Mouse (Mus musculus) kidney, postnatal 25 days (tissue): ENCODE results near the gene Rln1.

Source experiments
- DNase-seq, 2 experiments: peaks; one replicate each; pipeline ENCODE4 v3.0.0; 2021; ENCODE audit warnings: mixed read lengths in 2 of 2

Gene Rln1

DNA sequence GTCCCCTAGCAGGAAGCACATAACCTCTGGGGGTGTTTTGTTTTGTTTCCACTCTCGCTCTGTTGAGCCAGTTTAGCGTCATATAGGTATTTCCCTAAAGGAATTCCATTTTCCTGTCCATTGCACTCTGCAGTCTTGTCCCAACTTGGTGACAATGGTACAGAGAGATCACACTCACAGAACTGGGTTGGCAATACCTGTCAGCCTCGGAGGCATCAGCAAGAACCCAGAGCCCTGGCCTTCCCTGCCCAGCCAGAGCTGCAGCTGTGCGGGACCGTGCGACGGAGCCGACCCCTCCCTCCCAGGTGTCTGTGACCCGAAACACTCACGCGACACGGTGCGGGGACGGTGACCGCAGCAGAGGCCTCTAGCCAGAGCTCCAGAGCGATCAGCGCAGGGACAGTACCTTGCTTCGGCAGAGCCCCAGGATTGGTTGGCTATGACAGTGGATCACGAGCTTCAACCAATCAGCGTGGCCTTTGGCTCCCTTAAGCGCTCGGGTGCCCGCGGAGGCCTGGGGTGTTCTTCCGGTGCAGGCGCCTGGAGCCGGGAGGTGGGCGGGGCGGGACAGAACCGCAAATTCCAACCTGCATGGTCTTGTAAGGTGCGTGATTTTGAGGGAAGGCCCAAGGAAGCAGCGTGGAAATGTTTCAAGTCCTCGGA, 27.1 kb upstream of the Rln1 start:
- peak; percentile 94 to 98 for DNase-seq

DNA sequence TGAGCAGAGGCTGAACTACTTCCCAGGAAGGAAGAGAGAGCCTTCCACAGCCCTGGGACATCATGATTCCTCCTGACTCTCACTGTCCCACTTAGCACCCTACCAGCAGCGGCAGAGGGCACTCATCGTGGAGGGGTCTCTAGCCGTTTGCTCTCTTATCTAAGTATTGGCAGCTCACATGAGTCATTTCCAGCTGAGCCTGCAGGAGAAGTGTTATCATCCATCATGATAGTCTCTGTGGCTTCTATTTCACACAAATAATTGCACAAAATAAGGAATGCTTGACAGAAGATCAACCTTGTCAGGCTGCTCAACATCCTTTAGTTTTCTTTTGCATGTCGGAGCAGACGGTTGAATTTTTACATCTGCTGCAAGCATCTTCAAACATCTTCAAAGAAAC, 25.8 kb upstream of the Rln1 start:
- DNase-seq = no peak

DNA sequence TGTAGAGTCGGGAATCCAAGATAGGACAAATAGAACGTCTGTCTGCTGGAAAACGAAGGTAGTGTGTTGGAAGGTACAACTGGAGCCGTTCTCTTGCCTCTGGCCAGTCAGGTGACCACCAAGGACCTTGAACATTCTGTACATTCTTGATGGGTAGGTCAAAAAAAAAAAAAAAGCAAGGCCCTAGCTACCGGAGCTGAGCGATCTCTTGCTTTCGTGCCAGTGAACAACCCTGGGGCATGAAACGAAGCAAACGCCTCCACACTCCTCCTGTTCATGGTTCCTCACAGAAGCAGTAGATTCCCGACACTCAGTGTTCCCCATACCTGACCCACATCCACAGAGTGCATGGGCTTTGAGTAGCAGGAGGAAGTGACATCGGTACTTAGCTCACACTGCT, 21.8 kb upstream of the Rln1 start:
- peak; percentile 24 to 75 for DNase-seq

DNA sequence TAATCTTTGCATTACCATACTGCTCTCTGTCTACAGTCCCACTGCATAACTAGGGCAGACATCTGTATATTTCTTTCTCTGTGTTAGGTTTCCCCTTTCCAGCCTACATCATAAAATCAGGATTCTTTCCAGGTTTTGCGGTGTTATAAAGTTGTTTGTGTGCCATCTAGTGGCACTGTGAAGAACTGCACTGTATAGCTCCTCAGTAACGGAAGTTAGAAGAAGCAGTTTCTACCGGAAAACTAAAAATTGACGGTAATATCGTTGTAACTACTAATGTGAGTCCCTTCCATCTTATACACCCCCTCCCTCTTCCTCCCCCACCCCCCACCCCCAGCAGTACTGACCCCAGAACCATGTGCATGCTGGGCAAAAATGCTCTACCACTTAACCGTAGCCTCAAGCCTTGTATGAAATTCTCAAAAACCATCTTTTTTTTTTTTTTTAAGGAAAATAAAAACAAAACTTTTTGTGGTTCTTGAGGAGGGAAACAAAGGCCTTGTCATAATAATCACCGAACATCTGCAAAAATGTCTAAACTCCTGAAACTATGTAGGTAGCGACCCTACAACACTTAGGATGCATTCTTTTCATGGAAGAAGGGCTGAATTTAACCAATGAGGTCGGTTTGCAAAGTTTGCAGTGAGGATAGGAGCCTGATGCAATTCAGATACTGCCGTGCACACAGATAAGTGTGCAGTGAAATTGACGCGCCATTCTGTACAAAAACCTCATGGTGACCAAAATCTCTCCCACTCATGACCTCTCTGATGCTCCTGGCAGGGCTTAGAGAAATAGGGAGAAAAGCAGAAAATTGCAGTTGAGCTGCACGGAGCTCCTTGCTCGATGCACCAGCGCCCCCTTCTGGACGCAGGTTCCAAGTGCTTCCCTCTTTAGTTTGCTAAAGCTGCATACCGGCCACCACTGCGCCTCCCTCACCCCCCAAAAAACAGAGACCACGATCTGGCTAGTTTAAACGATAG, 20.7 kb upstream of the Rln1 start:
- peak; percentile 91 to 96 for DNase-seq

DNA sequence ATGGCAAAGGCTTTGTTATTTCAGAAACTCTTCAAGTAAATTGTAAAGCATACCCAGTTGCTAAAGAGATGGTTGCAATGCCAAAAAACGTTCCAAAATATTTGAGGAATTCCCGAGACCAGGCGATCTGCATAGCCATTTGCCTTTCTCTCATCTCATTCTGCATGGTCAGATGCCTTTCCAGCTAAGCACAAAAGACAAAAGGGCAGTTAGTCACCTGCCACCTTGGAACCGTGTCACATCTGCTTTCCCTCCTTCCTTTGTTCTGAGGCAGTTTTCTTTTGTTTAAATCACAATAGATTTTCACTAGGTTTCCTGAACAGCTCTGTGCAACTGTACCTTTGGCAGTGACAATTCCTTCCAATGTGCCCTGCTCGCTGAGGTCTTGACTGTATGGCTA, 16.5 kb upstream of the Rln1 start:
- DNase-seq = no peak

DNA sequence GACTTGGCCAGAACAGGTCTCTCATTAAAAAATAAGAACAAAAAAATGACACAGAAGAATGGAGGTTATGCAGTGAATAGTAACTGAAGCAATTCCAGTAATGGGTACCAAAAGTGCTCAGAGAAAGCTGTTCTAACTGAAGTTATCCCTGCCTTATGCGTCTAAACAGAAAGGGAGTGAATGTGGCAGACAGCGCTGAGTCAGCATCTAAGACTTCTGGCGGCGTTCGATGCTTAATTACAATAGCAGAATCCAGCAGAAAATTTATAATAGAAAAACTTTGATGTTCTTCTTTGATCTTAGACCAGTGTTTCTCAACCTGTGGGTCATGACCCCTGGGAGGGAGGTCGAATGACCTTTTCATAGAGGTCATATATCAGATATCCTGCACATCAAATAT, 11.2 kb upstream of the Rln1 start:
- no peak for DNase-seq

DNA sequence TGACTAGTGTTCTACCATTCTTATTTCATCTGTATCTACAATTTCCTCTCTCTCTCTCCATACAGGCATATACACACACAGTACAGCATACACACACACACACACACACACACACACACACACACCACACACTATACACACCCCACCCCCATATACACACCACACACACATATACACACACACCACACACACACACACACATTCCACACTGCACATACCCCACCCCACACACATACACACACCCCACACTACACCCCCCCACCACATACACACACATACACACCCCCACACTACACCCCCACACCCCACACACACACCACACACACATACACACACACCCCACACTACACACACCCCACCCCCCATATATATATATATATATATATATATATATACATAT, 10.4 kb upstream of the Rln1 start:
- DNase-seq = no peak

DNA sequence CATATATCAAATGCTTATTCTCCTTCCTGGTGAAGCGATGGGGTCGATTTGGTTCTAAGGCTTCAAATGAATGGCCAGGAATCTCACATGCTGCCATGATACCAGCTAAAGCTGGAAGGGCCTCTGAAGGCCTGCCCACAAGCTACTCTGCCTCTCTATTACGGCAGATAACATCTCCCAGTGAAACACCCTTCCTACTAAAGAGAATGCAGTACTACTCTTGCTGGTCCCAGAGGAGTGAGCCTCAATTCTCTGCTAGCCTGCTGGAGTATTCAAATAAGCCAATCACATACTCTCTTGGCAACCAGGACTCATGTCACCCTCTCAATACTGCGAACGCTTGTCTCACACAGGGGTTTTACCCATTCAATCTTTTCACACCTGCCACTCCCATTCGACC, 7.8 kb upstream of the Rln1 start:
- DNase-seq = no peak

DNA sequence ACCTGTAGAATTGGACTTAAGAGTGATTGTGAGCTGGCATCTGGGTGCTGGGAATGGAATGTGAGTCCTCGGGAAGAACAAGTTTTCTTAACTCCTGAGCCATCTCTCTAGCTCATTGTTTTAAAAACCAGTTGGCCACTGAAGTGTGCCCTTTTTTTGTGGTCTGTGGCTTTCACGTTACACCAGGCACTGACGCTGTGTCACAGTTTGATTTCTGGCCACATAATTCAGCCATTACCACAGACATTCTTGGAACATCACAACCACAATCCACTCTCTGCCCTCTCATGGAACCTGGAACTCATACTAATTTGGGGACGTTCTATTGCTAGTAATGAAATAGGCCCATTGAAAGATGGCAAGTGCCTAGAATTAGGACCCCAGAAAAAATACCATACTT, 6.6 kb upstream of the Rln1 start:
- no peak for DNase-seq

DNA sequence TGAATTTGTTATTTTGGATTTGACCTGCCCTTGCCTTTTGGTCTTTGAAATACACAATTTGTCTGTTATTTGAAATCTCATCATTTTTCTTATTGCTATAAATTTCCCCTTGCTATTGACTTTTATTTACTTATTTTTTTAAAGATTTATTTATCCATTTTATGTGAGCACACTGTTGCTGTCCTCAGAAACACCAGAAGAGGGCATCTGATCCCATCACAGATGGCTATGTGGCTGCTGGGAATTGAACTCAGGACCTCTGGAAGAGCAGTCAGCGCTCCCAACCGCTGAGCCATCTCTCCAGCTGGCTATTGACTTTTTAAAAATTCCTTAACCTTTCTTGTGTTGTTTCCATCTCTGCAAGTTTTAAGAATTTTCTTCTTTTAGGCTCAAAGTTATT, 2.2 kb upstream of the Rln1 start:
- no peak for DNase-seq

DNA sequence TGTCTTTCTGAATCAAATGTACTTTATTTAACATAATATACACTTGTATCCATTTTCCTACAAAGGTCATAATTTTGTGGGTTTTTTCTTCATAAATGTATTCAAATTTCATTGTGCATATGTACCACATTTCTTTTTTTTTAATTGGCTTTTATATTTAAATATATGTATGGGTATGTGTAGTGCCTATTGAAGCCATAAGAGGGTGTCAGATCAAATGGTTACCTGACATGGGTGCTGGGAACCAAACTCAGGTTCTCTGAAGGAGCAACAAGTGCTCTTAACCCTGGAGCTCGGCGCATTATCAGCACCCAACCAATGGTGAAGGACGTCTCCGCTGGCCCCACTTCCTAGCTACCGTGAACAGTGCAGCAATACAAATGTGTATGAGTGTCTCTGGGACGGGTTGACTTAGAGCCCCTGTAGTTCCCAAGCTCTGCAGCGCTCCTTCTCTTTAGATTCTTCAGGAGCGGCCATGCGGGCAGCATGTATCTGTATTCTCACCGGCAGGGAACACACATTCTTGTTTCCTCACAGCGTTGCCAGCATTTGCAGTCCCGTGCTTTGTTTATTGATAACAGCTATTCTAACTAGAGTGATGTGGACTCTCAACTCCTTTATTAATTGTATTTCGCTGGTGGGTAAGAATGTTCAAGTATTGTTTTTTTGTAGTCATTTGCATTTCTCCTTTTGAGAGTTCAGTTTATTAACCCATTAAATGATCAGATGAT, 7.5 kb downstream of the Rln1 start:
- no peak for DNase-seq

DNA sequence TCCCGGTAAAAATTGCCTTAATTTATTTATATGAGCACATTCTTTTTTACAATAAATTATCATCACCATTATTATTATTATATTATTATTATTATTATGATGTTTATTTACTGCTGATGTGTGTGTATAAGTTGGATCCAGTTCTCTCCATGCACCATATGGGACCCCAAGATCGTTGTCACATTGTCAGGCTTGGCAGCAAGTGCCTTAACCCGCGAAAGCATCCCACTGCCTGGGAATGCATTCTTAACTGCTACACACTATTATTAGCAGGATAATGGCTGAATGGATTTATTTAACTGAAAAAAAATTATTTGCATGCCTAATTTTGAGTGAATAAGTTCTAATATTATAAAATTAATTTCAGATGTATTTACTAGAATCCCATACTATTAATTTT, 8.1 kb downstream of the Rln1 start:
- DNase-seq = no peak

DNA sequence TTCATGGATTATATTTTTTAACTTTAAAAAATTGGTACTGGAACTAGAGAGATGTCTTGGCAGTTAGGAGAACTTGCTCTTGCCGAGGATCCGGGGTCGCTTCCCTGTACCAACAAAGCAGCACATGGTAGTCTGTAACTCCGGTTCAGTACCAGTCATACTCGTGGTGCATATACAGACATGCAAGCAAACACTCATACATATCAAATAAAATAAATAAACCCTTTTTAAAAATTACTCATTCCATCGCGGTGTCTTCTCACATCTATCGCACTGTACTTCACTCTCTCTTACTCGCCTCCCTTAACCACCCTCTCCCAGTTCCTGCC, 8.7 kb downstream of the Rln1 start:
- DNase-seq = no peak

DNA sequence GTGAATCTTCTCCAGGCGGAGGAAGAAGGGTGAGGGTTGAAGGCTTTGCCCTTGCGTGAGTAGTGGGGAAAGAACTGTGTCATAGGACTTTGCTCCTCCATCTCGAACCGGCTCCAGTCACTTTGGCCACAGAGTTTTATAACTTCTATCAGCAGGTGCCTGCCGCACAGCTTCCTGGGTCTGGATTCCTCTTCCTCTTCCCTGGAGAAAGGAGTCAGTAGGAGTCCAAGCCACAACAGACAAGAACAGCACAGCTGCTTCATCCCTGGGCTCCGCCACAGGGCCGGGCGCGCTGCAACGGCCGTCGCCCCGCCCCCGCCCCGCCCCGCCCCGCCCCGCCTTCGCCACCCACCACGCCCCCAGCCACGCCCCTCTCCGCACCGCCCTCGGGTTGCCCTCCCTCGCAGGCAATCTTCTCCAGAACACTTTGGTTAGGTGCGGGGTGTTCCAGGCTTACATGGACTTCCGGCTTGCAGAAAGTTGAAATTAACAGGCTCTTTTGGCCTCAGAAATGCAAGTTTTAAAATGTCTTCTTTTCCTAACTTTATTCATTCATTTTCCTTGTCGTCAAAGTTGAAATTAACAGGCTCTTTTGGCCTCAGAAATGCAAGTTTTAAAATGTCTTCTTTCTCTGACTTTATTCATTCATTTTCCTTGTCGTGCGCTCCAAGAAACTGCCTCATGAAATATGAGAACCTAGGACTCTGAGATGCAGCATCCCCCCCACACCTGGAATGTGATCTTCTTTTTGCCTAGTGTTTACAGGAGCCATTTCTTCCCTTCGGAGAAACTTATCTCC, 9.2 kb downstream of the Rln1 start, which contains the start of gene Insl6:
Insl6 (minus strand) TSS at position 304 of the 799 bp plus-strand sequence.
- peak; percentile 82 to 86 for DNase-seq

DNA sequence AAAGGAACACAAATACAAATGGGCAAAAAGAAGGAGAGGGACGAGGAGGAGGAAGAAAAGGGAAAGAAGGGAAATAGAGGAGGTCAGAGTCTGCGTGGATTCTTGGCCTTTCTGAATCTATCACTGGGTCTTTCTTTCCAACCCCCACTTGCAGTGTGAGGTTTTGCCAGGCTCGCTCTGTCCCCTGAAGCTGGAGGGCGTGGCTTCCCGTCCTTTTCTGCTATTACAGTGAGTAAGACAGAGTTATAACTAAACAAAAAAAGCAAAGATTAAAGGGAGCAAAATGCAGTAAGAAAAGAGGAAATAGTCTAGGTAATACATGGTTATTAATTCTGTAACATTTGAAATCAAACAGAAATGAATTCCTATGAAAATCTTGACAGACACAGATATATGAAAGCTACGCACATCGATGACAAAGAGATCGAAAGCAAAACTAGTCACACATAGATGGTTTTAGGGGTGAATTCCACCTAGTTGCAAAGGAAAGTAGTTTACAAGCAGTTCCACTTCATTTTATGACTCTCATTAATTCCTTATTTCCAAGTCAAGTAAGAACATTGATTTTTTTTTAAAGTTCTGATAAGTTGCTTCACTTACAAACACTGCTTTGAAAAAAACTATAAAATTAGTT, 10.9 kb downstream of the Rln1 start:
- DNase-seq = no peak

DNA sequence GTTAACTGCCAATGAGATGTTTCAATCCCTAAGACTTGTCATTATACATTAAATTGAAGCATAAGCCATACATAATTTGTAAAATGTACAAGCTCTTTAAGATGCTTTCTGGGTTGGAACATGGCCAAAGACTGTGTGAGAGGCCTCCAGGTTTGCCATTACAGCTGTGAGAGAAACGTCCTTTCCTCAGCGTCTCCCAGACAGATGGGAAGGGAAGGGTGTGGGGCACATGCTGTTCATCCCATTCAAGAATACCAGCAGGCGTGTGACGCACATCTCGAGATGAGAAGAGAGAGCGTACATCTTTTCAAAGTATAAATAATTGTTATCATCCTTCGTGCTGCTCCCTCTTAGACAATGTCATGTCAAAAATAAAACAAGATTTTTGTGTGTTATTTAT, 21.8 kb downstream of the Rln1 start:
- no peak for DNase-seq

DNA sequence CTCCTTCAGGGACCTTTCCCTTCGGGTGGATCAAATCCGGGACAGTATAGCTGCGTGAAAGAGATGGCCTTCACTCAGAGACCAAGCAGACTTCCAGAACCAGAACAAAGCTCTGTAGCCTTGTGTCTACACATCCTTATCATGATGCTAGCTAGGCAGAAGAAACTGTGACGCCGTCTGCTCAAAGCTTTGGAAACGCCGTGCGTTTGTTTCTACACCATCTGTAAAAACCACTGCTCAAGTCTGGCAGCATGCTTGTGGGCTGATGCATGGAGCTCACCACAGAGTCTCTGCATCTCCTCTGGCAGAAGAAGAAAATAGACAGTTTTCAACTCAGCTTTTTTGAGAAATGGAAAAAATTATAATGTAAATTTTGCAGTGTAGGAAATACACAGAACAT, 22.7 kb downstream of the Rln1 start:
- DNase-seq = no peak

DNA sequence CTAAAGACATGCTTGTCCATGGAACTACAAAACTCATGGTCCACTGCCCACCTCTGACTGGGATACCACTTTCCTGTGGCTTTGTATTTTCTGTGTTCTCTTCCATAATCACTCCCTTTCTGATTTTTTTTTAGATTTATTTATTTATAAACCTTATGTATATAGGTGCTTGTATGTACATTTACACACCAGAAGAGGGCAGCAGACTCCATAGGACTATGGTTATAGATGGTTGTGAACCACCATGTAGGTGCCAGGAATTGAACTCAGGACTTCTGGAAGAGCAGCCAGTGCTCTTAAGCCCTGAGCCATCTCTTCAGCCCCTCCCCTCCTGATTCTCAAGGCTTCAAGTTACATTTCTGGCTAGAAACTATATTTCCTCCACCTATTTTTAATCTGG, 25.6 kb downstream of the Rln1 start:
- DNase-seq = no peak

DNA sequence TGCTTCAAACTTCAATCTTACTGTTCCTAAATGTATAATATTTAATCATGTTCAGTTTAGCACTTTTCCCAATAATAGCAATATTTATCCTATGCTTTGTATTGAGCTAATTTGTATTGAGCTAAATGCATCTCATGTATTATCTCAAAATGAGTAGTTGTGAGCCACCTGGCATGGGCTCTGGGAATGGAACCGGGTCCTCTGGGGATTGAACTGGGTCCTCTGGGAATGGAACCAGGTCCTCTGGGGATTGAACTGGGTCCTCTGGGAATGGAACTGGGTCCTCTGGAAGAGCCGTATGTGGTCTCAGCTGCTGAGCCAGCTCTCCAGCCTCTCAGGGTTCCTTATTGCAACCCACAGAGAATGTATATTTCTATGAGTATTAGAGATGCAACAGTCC, 32.4 kb downstream of the Rln1 start:
- no peak for DNase-seq

DNA sequence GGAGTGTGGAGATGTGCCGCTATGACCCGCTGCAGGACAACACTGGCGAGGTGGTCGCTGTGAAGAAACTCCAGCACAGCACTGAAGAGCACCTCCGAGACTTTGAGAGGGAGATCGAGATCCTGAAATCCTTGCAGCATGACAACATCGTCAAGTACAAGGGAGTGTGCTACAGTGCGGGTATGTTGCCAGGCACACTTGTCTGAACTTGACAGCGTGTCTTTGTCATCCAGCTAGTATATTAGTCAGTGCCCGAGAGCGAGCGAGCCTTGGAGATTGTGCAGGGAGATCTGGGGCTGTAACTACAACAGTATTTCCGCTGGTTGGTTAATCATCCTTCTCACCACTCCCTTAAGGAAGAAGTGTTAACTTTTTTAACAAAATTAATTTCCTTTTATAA, 33.6 kb downstream of the Rln1 start:
- DNase-seq = no peak

DNA sequence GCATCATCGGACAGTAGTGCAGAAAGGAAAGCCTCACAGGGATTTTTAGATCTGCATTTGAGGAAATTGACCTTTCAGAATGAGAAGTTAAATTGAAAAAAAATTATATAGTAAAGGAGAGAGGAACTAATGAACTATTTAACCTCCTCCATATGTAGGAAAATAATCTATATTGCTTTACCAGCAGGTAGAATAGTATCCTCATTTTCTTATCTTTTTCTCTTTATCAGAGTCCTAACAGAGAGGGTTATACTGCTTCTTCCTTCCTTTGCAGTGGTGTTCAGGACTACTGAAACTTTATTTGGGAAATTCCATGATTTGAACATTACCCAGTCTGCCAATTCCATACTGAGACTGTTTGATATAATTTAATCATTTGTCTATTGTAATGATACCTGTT, 37.1 kb downstream of the Rln1 start:
- no peak for DNase-seq

DNA sequence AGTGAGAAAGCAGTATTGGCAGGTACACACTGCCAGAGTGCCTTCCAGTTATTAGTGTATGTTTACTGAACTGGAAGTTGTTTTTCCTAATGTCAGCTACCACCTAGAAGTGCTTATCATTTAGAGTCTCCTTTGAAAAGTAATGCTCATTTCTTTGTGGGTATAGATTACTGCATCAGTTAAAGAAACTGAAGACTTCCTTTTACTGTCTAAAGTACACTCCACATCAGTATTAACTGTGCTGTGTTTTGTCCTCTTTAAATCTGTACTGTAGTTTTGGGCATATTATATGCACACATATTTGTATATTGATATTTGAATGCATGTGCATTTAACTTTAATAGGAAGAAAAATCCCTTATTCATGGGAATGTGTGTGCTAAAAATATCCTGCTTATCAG, 38.3 kb downstream of the Rln1 start:
- DNase-seq = no peak
